Mouse (Mus musculus) megakaryocyte-erythroid progenitor cell, adult 5-6 weeks (primary cell): ENCODE measurements around the gene Soat1. TPM values are rescaled to one million over a fixed set of nuclear protein-coding genes. Genes with fewer than 3 reads are reported as not detected.

Source experiments
- ATAC-seq: replicated peaks from 2 replicates; pipeline ENCODE4 v1.8.0; 2016; ENCODE audit warnings: mild to moderate bottlenecking, inconsistent platforms; ENCODE audit not compliant: severe bottlenecking, poor library complexity, low FRiP score, low TSS enrichment
- total RNA-seq, 2 experiments: library from RNA; stranded (forward) in 1 of 2; stranded (reverse) in 1 of 2; fragments of 200-1000, 215-1000 nt in 1 of 2; fragments of >200 nt in 1 of 2; fragmentation: Nextera tagmentation in 1 of 2; gene quantifications; 2 replicates each; pipeline ENCODE4 v1.2.3; 2014 to 2017

Gene Soat1
- total RNA-seq, 2 experiments from 2014 or later = 0.22 to 1.4 TPM

DNA sequence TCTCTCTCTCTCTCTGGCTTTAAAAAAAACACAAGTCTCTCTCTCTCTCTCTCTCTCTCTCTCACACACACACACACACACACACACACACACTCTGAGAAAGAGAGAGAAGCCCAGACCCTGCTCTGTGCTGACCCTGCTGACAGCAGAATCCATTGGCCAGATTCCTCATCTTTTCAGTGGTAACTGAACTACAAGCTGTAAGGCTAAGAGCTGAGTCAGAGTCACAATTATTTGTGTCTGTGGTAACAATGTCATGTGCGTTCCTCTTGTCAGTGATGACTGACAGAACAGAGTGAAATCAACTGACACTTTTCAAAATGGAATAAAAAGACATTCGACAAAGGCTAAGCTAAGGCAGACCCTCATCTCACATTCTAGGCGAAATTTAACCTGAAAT, 5.6 kb downstream of the Soat1 start:
- ATAC-seq = no peak

DNA sequence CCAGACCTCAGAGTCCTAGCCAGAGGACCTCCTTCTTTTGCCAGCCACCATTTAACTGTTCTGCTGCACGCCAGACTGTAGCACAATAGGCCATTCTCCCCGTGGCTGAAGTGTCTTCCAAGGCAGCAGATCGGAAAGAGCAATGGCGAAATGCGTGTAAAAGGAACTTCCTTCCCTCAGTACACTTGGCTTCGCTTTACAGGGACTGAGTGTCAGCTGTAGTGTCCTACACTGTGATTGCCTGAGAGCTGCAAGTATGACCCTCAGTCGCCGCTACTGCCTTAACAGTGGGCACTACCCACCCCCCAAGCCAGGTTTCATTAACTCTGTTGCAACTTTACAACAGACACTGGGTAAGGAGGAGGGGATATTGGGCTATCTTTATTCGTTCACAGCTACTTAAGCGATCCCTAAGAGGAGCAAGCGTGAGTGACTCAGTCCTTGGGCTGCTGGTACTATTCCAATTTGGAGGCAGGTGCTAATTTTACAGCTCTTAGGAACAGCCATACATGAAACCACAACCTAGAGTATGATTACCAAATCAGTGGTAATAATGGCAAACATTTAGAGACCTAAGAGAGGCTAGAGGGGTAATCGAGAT, 6.4 kb downstream of the Soat1 start:
- ATAC-seq = no peak

DNA sequence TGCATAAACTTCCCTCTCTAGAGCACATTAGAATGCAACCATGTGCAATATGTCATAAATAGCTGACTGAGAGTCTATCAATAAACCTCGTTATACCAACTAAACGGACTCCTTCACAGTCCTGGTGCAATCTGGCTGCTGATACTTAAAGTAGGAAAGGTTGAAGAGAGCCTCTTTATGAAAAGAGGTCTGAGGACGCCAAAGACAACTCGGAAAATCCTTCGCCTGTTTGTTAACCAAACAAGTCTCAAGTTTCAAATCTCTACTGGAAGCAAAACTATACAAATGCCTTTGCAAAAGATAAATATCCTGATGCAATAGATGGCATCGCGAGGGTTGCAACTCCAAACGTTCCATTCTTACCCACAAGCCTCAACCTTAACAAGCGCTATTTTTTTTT, 9.2 kb downstream of the Soat1 start:
- no peak for ATAC-seq

DNA sequence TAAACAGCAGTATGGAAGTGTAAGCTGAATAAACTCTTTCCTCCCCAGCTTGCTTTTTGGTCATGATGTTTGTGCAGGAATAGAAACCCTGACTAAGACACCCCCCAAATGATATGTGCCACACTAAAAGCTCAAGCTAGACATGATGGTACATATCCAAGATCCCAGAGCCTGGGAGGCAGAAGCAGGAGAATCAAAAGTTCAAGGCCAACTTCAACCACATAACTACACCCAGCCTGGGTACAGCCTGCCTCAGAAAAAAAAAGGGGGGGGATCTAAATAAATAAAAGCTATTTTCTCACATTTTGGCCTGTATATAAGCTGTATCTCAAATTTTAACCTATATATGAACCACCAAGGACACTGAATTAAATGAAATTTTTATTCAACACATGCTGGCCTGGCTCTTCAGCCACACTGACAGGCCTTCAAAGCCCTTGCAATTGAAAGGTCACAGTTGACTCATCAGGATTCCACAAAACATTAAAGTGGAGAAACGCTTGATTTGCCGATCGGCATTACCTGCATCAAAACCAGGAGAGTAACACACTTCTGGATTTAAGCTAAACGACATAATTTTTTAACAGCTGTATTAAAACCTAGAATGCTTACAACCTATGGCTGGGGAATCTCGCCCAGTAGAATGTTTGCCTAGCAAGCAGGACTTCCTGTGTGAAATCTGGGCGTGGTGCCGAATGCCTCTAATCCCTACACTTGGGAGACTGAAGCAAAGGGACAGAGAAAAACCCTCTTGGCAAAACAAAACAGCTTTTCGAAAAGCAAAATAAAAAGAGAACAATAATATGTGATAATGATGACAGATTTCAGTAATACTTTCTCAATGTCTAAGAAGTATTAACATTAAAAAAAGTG, 9.9 kb downstream of the Soat1 start:
- ATAC-seq = no peak

DNA sequence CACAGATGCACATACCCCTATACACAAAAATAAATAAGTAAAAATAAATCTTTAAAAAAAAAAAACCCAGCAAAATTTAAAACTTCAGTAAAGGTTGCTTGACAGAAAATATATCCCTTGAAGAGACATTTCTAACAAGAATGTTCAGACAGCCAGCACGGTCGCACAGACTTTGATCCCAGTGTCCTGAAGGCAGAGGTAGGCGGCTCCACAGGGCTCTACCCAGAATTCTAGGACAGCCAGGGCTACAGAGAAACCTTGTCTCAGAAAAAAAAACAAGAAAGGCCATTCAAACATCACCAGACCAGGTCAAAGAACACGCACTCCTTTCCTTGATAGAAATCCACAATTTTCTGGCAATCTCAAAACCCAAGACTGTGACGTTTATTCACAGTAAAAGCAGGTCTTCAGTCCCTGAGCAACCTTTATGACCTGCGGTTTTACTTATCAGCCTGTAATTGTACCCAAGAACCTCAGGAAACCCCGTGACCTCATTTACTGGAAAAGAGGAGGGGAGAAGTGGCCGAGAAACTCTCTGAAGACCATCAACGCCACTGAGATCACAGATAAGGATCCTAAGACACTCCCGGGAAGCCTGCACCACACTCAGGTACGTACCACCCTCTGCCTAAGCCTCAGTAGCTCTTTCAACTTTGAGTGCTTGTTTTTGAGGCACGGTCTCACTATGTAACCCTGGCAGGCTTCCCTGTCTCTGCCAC, 11.7 kb downstream of the Soat1 start:
- ATAC-seq = peak; percentile 77

DNA sequence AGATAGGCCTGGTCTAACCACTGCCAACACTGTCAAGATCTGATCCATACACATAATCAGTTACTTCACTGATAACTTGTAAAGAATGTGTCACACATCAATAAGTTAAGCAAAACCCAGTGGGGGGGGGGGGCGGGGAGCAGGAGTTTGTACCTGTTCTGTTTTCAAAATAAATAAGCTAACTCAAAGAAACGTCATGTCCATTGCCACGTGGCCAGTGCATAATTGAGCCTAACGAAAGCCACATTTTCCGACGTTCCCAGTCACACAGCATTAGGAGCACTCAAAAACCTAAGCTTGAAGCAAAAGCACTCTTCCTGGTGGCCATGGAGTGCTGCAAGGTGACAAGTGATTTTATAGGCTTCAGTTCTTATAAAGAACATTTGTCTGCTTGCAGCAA, 13.1 kb downstream of the Soat1 start:
- no peak for ATAC-seq

DNA sequence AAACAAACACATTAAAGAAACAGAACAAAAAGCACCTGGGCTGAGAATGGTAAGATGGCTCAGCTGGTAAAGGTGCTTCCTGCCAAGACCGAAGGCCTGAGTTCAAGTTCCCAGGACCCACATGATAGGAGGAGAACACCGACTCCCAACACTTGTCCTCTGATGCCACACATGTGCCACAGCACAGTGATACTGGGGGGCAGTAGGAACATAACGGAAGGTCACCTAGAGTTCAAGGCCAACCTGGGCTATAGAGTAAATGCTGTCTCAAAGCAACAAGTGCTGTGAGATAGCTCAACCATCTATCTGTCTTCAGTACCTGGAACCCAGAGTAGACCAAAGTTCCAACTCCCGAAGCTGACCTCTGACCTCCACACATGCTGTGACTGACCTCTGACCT, 13.9 kb downstream of the Soat1 start:
- ATAC-seq = no peak

DNA sequence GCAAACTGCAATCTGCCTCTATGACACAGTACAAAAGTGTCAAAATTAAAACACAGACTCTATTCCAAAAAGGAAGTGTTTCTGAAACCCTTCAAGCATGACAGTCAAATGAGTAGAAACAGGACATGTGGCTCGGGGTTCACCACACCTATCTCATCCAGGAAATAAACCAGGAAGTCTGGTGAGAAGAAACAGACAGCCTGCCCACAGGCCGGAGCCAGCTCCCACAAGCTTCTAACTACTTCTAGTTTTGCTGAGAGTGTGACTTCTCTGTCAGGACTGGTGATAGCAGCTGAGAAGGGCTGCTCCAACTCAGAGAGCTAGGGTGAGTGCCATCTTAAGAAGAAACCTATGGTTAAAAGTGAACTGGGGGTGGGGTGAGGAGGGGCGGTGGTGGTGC, 14.4 kb downstream of the Soat1 start:
- ATAC-seq = 0 out of 2 replicates have a peak, but pooled peaks have one; percentile 31

DNA sequence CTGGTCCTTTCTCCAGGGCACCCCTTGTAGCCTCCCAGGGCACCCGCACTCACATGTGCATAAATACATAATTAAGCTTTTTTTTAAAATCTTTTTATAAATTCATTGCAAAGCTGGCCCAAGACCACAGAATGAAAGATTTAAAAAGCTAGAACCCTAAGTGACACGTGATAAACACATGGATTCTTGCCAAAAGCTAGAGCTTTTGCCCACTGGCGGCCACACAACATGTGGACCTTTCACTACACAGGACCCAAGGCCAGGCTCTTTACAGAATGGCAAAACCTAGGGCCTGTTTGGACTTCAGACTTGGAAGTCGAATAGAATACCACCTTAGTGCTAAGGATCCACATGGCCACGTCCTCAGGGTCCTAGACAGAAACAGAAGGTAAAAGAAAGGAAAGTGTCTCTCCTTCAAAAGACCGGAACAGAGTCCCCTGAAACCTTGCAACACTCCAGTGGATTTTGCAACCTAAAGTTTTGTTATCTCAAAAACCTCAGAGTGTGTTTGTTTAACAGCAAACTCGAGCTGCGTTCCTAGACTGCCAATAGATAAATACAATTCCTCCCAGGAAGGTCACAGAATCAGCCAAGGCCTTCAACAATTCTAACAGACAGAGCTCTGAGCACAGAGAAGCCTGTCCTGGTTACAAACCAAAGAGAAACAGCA, 15.6 kb downstream of the Soat1 start:
- ATAC-seq = no peak

DNA sequence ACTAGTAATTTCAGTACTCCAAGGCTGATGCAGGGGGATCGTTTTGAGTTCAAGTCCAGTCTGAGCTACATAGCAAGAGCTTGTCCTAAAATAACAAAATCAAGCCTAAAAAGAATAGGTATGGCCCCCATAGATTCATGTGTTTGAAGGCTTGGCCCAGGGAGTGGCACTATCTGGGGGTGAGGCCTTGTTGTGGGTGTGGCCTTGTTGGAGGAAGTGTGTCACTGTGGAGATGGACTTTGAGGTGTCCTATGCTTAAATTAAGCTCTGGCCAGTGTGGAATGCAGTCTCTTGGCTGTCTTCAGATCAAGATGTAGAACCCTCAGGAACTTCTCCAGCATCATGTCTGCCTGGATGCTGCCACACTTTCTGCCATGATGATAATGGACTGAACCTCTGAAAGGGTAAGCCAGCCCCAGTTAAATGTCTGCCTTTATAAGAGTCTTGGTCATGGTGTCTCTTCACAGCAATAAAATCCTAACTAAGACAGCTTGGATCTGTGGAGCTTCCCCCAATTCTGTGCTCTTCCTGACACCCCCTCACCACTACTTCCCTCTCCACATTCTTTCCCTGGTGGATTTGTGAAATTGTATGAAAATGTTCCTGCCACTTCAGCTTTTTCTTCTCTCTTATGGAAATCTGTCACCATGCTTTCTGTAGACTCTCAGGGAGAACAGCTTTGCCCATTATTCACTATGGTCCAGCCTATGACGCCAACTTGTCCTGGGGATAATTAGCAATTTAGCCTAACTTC, 18.9 kb downstream of the Soat1 start:
- no peak for ATAC-seq

DNA sequence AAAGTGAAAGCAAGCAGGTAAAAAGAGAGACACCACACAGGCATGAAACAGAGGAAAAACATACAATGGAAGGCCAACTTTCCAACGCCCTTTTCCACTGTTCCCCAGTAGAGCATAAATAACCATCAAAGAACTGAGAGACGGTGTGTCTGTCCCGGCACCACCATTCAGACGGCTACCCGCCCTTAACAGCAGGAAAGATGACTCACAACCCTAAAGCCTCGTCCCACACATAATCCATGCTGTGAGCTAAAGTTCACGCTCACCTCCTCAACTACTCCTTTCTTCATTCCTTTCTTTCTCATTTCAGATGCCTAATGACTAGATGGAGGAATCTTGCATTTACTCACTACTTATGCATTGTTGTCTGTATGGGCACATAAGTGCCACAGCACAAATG, 19.7 kb downstream of the Soat1 start:
- no peak for ATAC-seq

DNA sequence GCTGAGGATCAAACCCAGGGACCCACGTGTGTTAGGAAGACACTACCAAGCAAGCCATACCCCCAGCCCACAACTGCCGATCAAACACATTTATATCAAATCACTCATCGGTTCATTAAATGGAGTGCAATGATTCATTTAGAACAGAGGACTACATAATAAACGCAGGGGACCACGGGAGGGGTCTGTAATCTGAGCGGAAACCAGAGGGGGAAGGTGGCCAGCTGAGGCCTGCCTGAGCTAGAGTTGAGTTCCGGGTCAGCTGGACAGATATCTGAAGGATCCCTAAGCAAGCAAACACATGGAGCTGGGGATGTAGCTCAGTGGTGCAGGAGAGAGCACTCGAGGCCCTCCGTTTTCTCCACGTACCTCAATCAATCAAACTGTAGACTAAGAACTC, 20.3 kb downstream of the Soat1 start:
- ATAC-seq = no peak

DNA sequence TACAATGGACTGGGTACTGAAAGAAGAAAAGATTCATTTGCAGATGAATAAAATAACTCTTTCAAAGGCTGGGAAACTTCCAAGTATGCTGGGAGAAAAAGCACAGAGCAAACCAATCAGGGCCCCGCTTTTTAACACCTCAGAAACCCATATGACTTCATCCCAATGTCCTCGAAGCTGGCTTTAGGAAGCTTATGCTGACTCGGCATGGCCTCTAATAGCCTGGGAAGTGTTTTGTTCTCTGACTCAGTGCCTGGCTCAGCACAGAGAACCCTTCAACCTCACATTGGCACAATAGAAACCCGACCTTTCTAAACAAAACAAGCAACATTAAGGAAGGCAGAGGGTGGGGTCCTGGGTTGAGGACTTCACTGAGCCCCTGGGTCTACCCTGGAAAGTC, 23.7 kb downstream of the Soat1 start:
- ATAC-seq = no peak

DNA sequence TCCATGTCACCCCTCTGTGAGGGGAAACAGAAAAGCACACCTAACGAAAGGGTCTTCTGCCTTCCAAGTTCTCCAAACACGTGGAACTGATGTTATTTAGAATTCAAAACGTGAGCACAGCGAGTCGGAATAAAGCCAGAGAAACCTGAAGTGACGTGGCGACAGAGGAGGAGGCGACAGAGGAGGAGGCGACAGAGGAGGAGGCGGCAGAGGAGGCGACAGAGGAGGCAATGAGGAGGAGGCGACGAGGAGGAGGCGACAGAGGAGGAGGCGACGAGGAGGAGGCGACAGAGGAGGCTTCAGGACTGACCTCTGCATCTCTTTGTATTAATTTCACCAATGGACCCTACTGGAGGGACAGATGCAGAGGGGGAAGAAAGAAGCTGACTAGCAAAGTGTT, 24.4 kb downstream of the Soat1 start:
- no peak for ATAC-seq

DNA sequence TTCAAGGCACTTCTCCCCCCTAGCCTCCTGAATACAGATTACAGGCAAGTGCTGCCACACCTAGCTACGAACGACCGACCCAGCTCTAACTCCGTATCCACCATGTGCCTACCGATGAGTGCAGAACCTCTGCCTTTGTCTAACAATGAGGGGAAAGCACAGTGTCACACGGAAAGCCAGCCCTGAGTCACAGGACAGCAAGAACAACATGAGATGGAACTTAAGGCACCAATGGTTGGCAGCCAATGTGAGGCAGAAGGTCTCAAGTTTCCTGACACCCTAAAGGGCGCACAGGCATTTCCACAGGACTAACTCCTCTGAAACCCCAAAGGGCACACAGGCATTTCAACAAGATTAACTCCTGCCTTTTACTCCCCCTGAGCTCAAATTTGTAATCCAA, 25.0 kb downstream of the Soat1 start:
- ATAC-seq = no peak

DNA sequence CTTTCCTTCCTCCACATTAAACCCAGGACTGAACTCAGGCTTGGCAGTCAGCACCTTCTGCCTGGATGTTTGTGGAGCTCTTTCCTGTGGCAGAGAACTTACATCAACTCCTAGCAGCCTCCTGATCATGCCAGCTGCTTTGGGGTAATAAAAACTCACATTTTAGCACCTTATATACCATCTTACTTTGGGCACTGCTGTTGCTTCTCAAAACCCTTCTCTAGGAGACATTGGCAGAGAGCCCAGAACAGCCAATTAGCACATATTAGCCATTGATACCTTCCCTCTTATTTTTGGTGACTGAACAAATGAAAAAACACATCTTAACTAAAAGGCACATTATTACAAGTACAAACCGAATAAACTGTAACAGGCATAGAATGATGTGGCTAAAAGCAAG, 29.1 kb downstream of the Soat1 start:
- no peak for ATAC-seq

DNA sequence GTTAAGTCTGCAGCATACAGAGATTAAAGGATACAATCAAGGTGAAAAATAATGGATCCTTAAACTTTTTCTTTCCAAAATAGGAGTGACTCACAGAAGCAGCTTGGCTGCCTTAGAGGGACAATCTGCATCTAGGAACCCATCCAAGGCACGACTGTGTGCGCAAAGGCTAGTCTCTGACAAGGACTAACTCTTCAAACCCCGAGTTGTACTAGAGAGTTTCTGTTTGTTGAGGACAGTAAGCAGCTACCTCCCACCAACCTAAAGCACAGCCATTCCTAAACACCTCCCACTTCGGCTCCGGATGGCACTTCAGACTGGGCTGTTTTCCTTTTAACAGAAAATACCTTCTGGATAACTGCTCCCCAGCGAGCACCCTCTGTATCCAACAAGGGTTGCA, 31.4 kb downstream of the Soat1 start:
- ATAC-seq = no peak

DNA sequence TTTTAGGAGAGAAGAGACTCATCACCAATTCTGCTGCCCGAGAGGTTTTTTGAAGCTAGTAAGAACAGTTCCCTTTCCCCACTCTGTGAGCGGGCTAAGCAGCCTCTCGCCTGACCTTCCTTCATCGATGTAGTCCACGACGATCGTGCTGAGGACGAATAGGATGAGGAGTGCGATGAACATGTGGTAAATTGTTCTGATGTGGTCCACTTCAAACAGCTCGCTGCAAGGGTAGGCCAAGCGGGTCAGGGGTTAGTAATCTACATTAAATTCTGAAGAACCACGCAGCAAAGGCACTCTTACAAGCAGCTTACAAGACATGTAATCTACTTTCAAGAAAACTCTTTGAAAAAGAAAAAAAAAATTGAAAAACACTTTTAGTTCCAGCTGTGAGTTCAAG, 31.9 kb downstream of the Soat1 start:
- no peak for ATAC-seq

DNA sequence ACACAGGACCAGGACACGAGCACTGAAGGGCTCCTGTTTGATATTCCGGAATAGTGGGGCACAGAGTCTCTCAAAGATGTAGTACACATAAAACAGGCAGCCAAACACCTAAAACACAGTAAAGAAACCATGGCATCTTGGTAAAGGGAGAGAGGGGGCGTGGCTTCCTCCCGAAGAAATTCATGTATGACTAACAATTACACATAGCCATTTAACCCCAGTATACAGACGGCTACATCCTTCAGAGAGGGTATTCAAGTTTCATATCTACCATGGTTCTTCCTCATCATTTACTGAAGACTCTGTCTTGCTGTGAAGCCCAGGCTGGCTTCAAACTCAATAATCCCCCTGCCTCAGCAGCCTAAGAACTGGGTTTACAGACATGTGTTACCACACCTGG, 36.4 kb downstream of the Soat1 start:
- no peak for ATAC-seq
